Mouse (Mus musculus): ENCODE results near the gene Bdp1. TPM values are rescaled to one million over a fixed set of nuclear protein-coding genes. Genes with fewer than 3 reads are reported as not detected.

Bdp1 gene
- total and polyA plus RNA-seq, 3 experiments = 19.7 to 73.2 (median 27.2) TPM

DNA sequence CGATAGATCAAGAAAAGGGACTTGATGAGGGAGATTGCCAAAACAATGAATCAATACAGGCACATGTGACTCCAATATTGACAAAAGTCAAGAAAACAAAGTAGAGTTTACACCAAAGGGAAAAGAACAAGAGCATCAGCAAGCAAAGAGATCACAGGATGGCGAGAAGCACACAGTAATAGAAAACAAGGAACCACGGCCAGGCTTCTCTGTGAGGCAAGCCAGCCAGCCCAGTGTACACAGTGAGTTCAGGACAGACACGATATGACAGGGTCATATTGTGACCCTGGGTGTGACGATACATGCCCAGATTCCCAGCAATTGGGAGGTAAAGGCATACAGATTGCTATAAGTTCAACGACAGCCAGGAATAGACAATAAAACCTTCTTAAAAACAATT, 77.9 kb downstream of the Bdp1 start (continued):
- no peak for TF ChIP-seq UBTF (IDR thresholded peaks at IDR 0.05; ENCODE audit: borderline replicate concordance, insufficient read depth, low read depth, low read length)
- TF ChIP-seq NELFE (IDR thresholded peaks at IDR 0.05; ENCODE audit: low read depth, low read length) = no peak
- no peak for TF ChIP-seq GABPA (IDR thresholded peaks at IDR 0.05; ENCODE audit: low read depth, low read length)

DNA sequence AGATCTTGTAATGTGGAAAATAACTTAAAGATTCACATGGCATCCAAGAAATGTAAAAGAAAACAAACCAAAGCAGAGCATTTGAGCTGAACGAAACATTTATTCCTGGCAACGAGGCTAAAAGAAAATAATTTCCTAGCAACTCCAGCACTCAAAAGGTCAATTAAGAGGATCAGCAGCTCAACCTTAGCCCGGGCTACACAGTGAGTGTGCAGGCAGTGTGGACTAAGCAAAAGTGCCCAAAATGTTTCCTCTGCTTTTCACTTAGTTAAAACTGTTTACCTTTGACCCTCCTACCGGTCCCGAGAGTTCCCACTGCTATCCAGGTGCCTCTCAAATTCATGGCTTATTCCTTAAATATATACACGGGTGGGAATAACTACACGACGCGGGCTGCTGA, 87.0 kb downstream of the Bdp1 start:
- Histone ChIP-seq H3K36me3 (ENCODE audit: control insufficient read depth in 1 of 2, insufficient read depth in 2 of 2, low read length in 2 of 2) (peaks cover 10 to 14% of the 10 kb centered on the region in 2 experiments), H3K9ac (ENCODE audit: control insufficient read depth, low read depth, low read length, poor library complexity, severe bottlenecking) (no peak overlapping the region), H3K9me3 (replicated peaks; ENCODE audit: insufficient read depth, low read length) (no peaks in the 10 kb centered on the region), H3K27me3 (ENCODE audit: control insufficient read depth in 1 of 2, insufficient read depth in 2 of 2, low read length in 2 of 2) (no peaks in the 10 kb centered on the region), H3K4me1 (ENCODE audit: control insufficient read depth in 1 of 2, insufficient read depth in 2 of 2, low read length in 2 of 2) (peaks cover 5 to 17% of the 10 kb centered on the region in 2 experiments), H3K79me2 (ENCODE audit: control insufficient read depth, insufficient read depth, low read length, poor library complexity) (no peaks in the 10 kb centered on the region; the same call in 1 of the 2 replicates), H3K4me3 (ENCODE audit: control insufficient read depth in 1 of 2, insufficient read depth in 1 of 2, low read depth in 2 of 2, low read length in 2 of 2) (no peak overlapping the region), H3K27ac (ENCODE audit: control insufficient read depth, low read depth, low read length) (no peak overlapping the region)
- TF ChIP-seq CHD2 (IDR thresholded peaks at IDR 0.05; ENCODE audit: low read length) (no peak), NELFE (IDR thresholded peaks at IDR 0.05; ENCODE audit: low read depth, low read length) (no peak), BHLHE40 (IDR thresholded peaks at IDR 0.05; ENCODE audit: borderline replicate concordance, low read depth, low read length) (no peak), TAL1 (IDR thresholded peaks at IDR 0.05; ENCODE audit: low read length) (no peak), TBP (IDR thresholded peaks at IDR 0.05; ENCODE audit: low read depth, low read length) (no peak), RAD21 (IDR thresholded peaks at IDR 0.05; ENCODE audit: low read depth, low read length) (no peak), MEF2A (IDR thresholded peaks at IDR 0.05; ENCODE audit: extremely low read depth, insufficient replicate concordance, low read depth, low read length, poor library complexity, severe bottlenecking) (no peak), GABPA (IDR thresholded peaks at IDR 0.05; ENCODE audit: low read depth, low read length) (no peak), E2F4 (IDR thresholded peaks at IDR 0.05; ENCODE audit: borderline replicate concordance, low read depth, low read length) (no peak), HCFC1 (IDR thresholded peaks at IDR 0.05; ENCODE audit: low read depth, low read length) (no peak), ETS1 (IDR thresholded peaks at IDR 0.05; ENCODE audit: low read depth, low read length) (no peak), SMC3 (IDR thresholded peaks at IDR 0.05; ENCODE audit: low read depth, low read length) (no peak), GATA1 (IDR thresholded peaks at IDR 0.05; ENCODE audit: low read depth, low read length) (no peak), ZMIZ1 (IDR thresholded peaks at IDR 0.05; ENCODE audit: low read depth, low read length) (no peak), RCOR1 (IDR thresholded peaks at IDR 0.05; ENCODE audit: low read depth, low read length) (no peak), JUND (IDR thresholded peaks at IDR 0.05; ENCODE audit: low read depth, low read length) (no peak), EP300 (IDR thresholded peaks at IDR 0.05; ENCODE audit: low read depth in 1 of 2, low read length in 2 of 2) (no peak), SIN3A (IDR thresholded peaks at IDR 0.05; ENCODE audit: low read length) (no peak), MYC (IDR thresholded peaks at IDR 0.05; ENCODE audit: low read depth, low read length) (no peak), MAX (IDR thresholded peaks at IDR 0.05; ENCODE audit: low read length) (no peak)
- no peak for DNase-seq (ENCODE audit: low read depth, low spot score)
